Mouse (Mus musculus) forebrain, postnatal 0 days (tissue): ENCODE results near the gene Hes5. TPM values are rescaled to one million over a fixed set of nuclear protein-coding genes. Genes with fewer than 3 reads are reported as not detected.

Experiments used
- ATAC-seq: fragments of 200-750 bp; cut with Nextera tagmentation; 2 replicates; pipeline ENCODE4 v1.8.0; 2017; ENCODE audit warnings: mild to moderate bottlenecking, moderate library complexity
- DNase-seq: peaks from one replicate; pipeline ENCODE4 v3.0.0-alpha.2; 2015
- H3K27ac ChIP-seq: fragments of 300-500 bp; sonication (generic); 2 replicates; pipeline ENCODE4 v1.5.1; 2014; ENCODE audit warnings: low read depth, mild to moderate bottlenecking, antibody characterized with exemption, low read length, moderate library complexity, mixed read lengths
- H3K27me3 ChIP-seq: fragments of 300-500 bp; sonication (generic); 2 replicates; pipeline ENCODE4 v1.6.1; 2014; ENCODE audit warnings: mild to moderate bottlenecking, low read length, mixed read lengths; ENCODE audit not compliant: insufficient read depth
- H3K36me3 ChIP-seq: fragments of 300-500 bp; sonication (generic); 2 replicates; pipeline ENCODE4 v1.6.1; 2014; ENCODE audit warnings: mild to moderate bottlenecking, moderate library complexity; ENCODE audit not compliant: insufficient read depth
- H3K4me1 ChIP-seq: fragments of 300-500 bp; sonication (generic); 2 replicates; pipeline ENCODE4 v1.6.1; 2014; ENCODE audit warnings: antibody characterized with exemption; ENCODE audit not compliant: insufficient read depth
- H3K4me2 ChIP-seq: fragments of 300-500 bp; sonication (generic); 2 replicates; pipeline ENCODE4 v1.6.1; 2014; ENCODE audit warnings: low read depth, mild to moderate bottlenecking, moderate library complexity
- H3K4me3 ChIP-seq: fragments of 300-500 bp; sonication (generic); 2 replicates; pipeline ENCODE4 v1.5.1; 2014; ENCODE audit warnings: low read depth, low read length, mixed read lengths
- H3K9ac ChIP-seq: fragments of 300-500 bp; sonication (generic); 2 replicates; pipeline ENCODE4 v1.6.1; 2014; ENCODE audit warnings: mild to moderate bottlenecking
- H3K9me3 ChIP-seq: fragments of 300-500 bp; sonication (generic); 2 replicates; pipeline ENCODE4 v1.6.1; 2016; ENCODE audit warnings: low read length
- CTCF ChIP-seq: sonication (generic); IDR thresholded peaks from 2 replicates; pipeline ENCODE4 v1.5.1; 2016; ENCODE audit warnings: antibody characterized with exemption, control low read depth, low read depth
- WGBS: fragments of 180-500 bp; shearing (Covaris S2); extraction: QIAGEN DNeasy Blood & Tissue Kit; methylation state at CpG from one replicate; pipeline ENCODE4 v1.1.7; 2014; 5-methylcytosine and 5-hydroxymethylcytosine counted together
- polyA plus RNA-seq: library from polyadenylated mRNA; unstranded; fragments of >200 nt; fragmentation: Nextera tagmentation; extraction: Ambion mirVana; gene quantifications from 2 replicates; pipeline ENCODE4 v1.2.1, GENCODE M21; 2015
- total RNA-seq: library from RNA; depleted of rRNA; stranded (reverse); fragments of >200 nt; gene quantifications from 2 replicates; pipeline ENCODE4 v1.2.3, GENCODE M21; 2014; rRNA removed

The Hes5 gene
- total RNA-seq (92.2 and 100 TPM in 2 replicates), polyA plus RNA-seq (107 and 120 TPM in 2 replicates)

DNA sequence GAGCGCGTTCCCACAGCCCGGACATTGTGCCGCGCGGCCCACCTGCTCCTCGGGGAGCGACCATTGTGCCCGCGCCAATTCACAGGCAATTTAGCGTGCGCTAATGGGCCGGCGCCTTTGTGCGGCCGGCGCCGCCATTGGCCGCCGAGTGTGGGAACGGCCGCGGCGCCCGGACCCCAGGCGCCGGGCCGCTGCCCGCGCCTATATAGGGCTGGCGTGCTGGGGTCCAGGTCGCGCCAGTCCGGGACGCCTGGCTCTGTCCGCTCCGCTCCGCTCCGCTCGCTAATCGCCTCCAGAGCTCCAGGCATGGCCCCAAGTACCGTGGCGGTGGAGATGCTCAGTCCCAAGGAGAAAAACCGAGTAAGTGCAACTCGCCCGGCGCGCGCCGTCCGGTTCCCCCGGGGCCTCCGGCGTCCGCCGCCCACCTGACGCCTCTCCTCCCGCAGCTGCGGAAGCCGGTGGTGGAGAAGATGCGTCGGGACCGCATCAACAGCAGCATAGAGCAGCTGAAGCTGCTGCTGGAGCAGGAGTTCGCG, at the start of gene Hes5:
Gene Hes5, plus strand, starts transcription at position 234 of the 536 bp plus-strand sequence.
- WGBS: 2% methylated on average over 64 of the region's 65 CpGs
- Histone ChIP-seq H3K4me1 (peaks cover 40% of the 10 kb centered on the region), H3K4me3 (peak within 1 kb of the TSS; percentile 74), H3K36me3 (no peaks in the 10 kb centered on the region), H3K27ac (peak within 1 kb of the TSS; percentile 70), H3K9me3 (no peaks in the 10 kb centered on the region), H3K9ac (peak within 1 kb of the TSS; percentile 68), H3K4me2 (peak within 1 kb of the TSS; percentile 96), H3K27me3 (no peaks in the 10 kb centered on the region)
- DNase-seq (peak; percentile 84), ATAC-seq (peak; percentile 41)
- TF ChIP-seq CTCF: no peak

DNA sequence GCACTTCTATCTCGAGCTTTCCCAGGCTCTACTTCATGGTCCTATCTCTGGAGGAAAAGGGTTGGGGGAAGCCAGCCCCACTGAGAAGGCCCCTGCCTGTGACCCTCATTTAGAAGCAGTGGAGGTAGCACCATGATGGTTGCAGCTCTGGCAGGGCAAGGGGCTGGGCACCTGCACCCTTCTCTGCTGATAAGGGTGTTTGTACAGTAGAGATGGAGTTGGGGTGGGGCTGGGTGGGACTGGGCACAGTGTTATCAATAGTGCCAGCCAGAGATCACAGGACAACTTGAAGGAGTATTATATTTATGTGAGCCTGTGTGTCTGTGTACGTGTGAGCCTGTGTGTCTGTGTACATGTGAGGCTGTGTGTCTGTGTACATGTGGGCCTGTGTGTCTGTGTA, 49.1 kb upstream of the Hes5 start:
- TF ChIP-seq CTCF: no peak
- WGBS: 73% methylated on average over 2 of the region's 2 CpGs
- H3K9me3 ChIP-seq: no peaks in the 10 kb centered on the region
- no peaks in the 10 kb centered on the region for H3K27me3 ChIP-seq
- H3K9ac ChIP-seq: no peak overlapping the region
- no peak overlapping the region for H3K4me2 ChIP-seq
- H3K36me3 ChIP-seq: no peaks in the 10 kb centered on the region
- H3K4me1 ChIP-seq: no peaks in the 10 kb centered on the region
- H3K27ac ChIP-seq: no peak overlapping the region
- no peak overlapping the region for H3K4me3 ChIP-seq
- DNase-seq: no peak
- no peak for ATAC-seq

DNA sequence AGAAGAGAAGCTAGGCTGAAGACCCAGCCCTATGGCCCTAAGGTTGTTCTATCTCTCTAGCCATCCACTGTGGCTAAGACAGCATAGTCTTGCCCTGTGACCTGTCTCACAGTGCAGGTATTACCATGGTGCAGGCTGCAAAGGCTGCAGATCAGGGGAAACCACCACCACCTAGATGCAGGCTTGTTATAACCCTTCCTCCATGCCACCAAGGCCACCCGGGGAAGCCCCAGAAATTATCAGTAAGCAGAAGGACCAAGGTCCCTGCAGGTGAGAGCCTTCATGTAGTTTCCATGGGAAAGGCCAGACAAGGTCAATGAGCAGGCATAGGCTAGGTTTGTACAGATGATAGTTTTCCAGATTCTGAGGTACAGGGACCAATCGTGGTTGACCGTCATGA, 46.9 kb upstream of the Hes5 start:
- no peak overlapping the region for H3K4me3 ChIP-seq
- no peak overlapping the region for H3K4me2 ChIP-seq
- H3K27me3 ChIP-seq: no peaks in the 10 kb centered on the region
- 98% methylated on average over 3 of the region's 3 CpGs for WGBS
- no peaks in the 10 kb centered on the region for H3K9me3 ChIP-seq
- H3K27ac ChIP-seq: no peak overlapping the region
- H3K36me3 ChIP-seq: no peaks in the 10 kb centered on the region
- H3K9ac ChIP-seq: no peak overlapping the region
- TF ChIP-seq CTCF: no peak
- no peak for ATAC-seq
- H3K4me1 ChIP-seq: no peaks in the 10 kb centered on the region
- no peak for DNase-seq

DNA sequence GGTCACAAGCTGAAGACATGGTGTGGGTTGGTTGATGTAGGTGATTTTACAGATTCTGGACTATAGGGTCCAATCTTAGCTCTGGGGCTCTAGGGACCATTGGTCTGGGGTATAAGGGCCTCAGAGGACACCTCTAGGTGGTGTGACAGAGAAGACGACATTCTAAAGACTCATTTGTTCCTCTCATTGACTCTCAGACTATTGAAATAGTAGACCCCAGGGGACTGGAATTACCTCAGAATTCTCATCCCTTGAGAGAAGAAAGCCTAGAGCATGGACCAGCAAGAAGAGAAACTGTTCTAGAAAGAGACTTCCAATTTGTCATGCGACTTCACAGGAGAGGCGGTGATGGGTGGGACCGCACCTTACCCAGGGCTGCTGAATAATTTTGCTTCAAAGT, 46.5 kb upstream of the Hes5 start:
- no peaks in the 10 kb centered on the region for H3K27me3 ChIP-seq
- no peaks in the 10 kb centered on the region for H3K9me3 ChIP-seq
- no peak overlapping the region for H3K4me3 ChIP-seq
- no peak for DNase-seq
- ATAC-seq: no peak
- H3K4me1 ChIP-seq: no peaks in the 10 kb centered on the region
- no peak for TF ChIP-seq CTCF
- no peak overlapping the region for H3K9ac ChIP-seq
- H3K36me3 ChIP-seq: no peaks in the 10 kb centered on the region
- 92% methylated on average over 4 of the region's 4 CpGs for WGBS
- H3K27ac ChIP-seq: no peak overlapping the region
- H3K4me2 ChIP-seq: no peak overlapping the region

DNA sequence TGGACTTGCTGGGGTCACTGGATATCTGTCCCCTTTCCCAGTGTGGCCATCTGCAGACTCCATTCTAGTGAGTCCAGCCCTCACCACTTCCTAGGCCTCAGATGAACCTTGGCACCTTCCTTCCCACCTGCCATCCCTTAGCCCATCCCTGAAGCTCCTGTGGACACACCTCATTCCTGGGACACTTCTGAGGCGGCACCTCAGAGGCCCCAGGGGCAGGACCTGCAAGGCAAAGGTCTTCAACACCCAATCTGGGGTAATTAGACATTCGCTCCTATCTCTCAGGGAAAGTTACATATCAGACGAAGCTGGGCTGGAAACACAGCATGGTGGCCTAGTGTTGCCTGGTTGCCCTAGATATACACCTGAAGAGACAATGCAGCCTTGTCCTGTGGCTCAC, 46.0 kb upstream of the Hes5 start:
- Histone ChIP-seq H3K4me1 (no peaks in the 10 kb centered on the region), H3K9me3 (no peaks in the 10 kb centered on the region), H3K4me2 (no peak overlapping the region), H3K27me3 (no peaks in the 10 kb centered on the region), H3K27ac (no peak overlapping the region), H3K9ac (no peak overlapping the region), H3K4me3 (no peak overlapping the region), H3K36me3 (no peaks in the 10 kb centered on the region)
- 81% methylated on average over 3 of the region's 3 CpGs for WGBS
- DNase-seq (no peak), ATAC-seq (no peak)
- TF ChIP-seq CTCF: no peak

DNA sequence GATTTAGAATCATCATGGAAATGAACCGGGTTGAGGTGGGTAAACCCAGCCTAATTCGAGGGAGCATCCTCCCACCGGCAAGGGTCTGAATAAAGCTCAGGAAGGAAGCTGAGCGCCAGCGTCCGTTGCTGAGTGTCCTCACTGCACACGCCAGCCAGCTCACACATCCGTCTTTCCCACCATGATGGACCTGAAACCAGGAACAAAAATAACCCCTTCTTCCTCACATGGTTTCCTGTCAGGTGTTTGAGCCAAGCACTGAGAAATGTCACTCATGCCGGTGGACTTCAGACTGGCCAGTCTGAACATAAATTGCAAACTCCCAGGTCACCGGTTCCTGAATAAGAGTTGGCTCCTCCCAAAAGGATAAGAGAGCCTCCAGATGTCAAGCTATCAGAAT, 45.4 kb upstream of the Hes5 start:
- H3K36me3 ChIP-seq: no peaks in the 10 kb centered on the region
- H3K9me3 ChIP-seq: no peaks in the 10 kb centered on the region
- ATAC-seq (no peak), DNase-seq (no peak)
- TF ChIP-seq CTCF: no peak
- H3K4me3 ChIP-seq: no peak overlapping the region
- H3K4me1 ChIP-seq: no peaks in the 10 kb centered on the region
- H3K27ac ChIP-seq: no peak overlapping the region
- no peaks in the 10 kb centered on the region for H3K27me3 ChIP-seq
- no peak overlapping the region for H3K9ac ChIP-seq
- 86% methylated on average over 10 of the region's 10 CpGs for WGBS
- H3K4me2 ChIP-seq: no peak overlapping the region

DNA sequence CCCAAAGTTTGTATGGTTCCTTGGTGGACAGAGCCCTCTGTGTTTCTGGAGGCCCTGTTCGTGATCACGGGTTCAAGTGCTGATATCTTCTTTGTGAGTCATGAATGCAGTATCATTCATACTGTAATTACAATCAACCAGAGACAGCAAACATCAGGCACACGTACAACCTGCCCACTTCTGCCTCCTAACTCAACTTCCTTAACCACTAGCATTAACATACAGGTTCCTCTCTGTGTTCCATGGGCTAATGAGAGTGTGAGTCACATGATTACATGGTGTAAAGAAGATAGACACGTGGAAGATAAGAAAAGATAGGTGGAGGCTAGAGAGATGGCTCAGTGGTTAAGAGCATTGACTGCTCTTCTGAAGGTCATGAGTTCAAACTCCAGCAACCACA, 44.1 kb upstream of the Hes5 start:
- Histone ChIP-seq H3K27ac (no peak overlapping the region), H3K9ac (no peak overlapping the region), H3K4me1 (no peaks in the 10 kb centered on the region), H3K9me3 (no peaks in the 10 kb centered on the region), H3K27me3 (no peaks in the 10 kb centered on the region), H3K4me2 (no peak overlapping the region), H3K36me3 (no peaks in the 10 kb centered on the region), H3K4me3 (no peak overlapping the region)
- ATAC-seq (no peak), DNase-seq (no peak)
- WGBS: 80% methylated on average over 4 of the region's 4 CpGs
- TF ChIP-seq CTCF: no peak
